Mouse (Mus musculus): Measurements from ENCODE around the gene Epn2. TPM values are rescaled to one million over a fixed set of nuclear protein-coding genes. Genes with fewer than 3 reads are reported as not detected.

The Epn2 gene
- total RNA-seq, 2 experiments from 2014 or later, result not detected

- ATAC-seq (replicated peaks; ENCODE audit: poor library complexity), result peak; percentile 86
Observed at GRCm38 (mm10) chr11:61469317-61469917, 110.1 kb downstream of the Epn2 start.

DNA sequence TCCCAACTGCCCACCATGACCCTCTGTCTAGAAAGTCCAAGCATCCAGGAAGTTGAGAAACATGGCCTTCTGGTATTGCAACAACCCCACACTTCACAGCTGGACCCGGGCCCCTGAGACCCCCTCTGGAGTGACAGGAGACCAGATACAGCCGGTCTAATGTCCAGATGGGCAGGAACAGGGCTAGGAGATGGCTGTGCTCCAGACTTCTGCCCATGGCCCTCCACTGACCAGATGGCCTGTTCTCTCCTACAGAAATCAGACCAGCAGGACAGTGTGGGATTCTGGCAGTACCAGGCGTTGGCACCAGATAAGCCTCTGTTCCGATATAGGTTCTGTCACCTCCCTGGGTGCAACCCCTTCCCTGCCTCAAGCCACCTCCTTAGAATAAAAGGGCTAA lies 111.0 kb downstream of the Epn2 start:
- no peak; the same call in 1 of the 2 replicates for ATAC-seq (replicated peaks; ENCODE audit: poor library complexity)

Other genes with a start within 250 kb of the Epn2 start
- gene Slc47a2, start 236.8 kb downstream of the Epn2 start, total RNA-seq (2015), result not detected in 2 replicates
- not detected in 2 replicates for gene Slc47a2, start 236.8 kb downstream of the Epn2 start, total RNA-seq (2017)
- gene Slc47a1, start 201.3 kb downstream of the Epn2 start, total RNA-seq (2015), result not detected in 2 replicates
- not detected in 2 replicates for gene Slc47a1, start 201.3 kb downstream of the Epn2 start, total RNA-seq (2017)
- gene Rnf112, start 125.6 kb downstream of the Epn2 start, total RNA-seq (2015), result not detected in 2 replicates
- gene Rnf112, start 125.6 kb downstream of the Epn2 start, total RNA-seq (2017), result not detected in 2 replicates
- not detected in 2 replicates for gene Mfap4, start 94.3 kb downstream of the Epn2 start, total RNA-seq (2015)
- gene Mfap4, start 94.3 kb downstream of the Epn2 start, total RNA-seq (2017), result not detected in 2 replicates
- 6.2 and 7.9 TPM in 2 replicates for gene Mapk7, start 85.3 kb downstream of the Epn2 start, total RNA-seq (2015)
- 10.3 and 12.0 TPM in 2 replicates for gene Mapk7, start 85.3 kb downstream of the Epn2 start, total RNA-seq (2017)
- 0.49 and 1.3 TPM in 2 replicates for gene B9d1, start 74.5 kb downstream of the Epn2 start, total RNA-seq (2015)
- 0.92 TPM in 1 of 2 replicates, not detected in the other for gene B9d1, start 74.5 kb downstream of the Epn2 start, total RNA-seq (2017)
- gene Grap, start 73.6 kb upstream of the Epn2 start, total RNA-seq (2015), result 0.07 and 0.73 TPM in 2 replicates
- 0.37 and 1.4 TPM in 2 replicates for gene Grap, start 73.6 kb upstream of the Epn2 start, total RNA-seq (2017)
- not detected in 2 replicates for gene Fam83g, start 104.4 kb upstream of the Epn2 start, total RNA-seq (2015)
- 0.10 TPM in 1 of 2 replicates, not detected in the other for gene Fam83g, start 104.4 kb upstream of the Epn2 start, total RNA-seq (2017)
- gene Slc5a10, start 141.1 kb upstream of the Epn2 start, total RNA-seq (2015), result not detected in 2 replicates
- not detected in 2 replicates for gene Slc5a10, start 141.1 kb upstream of the Epn2 start, total RNA-seq (2017)
- gene Prpsap2, start 182.4 kb upstream of the Epn2 start, total RNA-seq (2015), result 37.5 and 41.4 TPM in 2 replicates
- 46.4 and 50.9 TPM in 2 replicates for gene Prpsap2, start 182.4 kb upstream of the Epn2 start, total RNA-seq (2017)

Data from megakaryocyte progenitor cell, adult 5-6 weeks (primary cell).